Comparison of ENCODE assay signal across 24 mouse cellular contexts in the genomic region with DNA sequence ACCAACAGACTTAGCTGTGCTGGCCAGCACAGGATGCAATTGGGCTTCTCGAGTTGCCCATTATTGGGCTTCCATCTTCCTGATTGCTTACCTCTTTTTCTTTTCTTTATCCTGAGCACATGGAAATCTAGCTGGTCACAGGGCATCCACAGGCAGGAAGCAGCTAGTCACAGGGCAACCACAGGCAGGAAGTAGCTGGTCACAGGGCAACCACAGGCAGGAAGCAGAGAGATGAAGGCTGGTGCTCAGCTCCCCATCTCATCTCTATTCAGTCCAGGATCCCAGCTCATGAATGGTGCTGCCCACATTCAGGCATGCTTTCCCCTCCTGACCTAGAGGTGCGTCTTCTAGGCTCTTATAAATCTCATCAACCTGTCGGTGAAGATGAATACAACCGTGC.
DNase-seq lines count a peak whose midpoint lies in the region; ATAC-seq and TF ChIP-seq lines count a peak whose summit lies in the region.
"Had no signal": no experiment of that assay in that cellular context is flagged by ENCODE, and none has a peak within 500 bp of the region (broad histone marks: within the 10 kb centered on the region; RNA-seq: fewer than 3 reads in every experiment).

No protein-coding gene starts in this region.

- H3K4me1 ChIP-seq in CH12.LX (ENCODE audit: control insufficient read depth in 1 of 2, insufficient read depth in 2 of 2) = peaks cover 6% of the 10 kb centered on the region in 2 experiments; a peak in 3 of 4 replicates
- no peaks in the 10 kb centered on the region for H3K4me1 ChIP-seq in forebrain, embryonic 12.5 days

- no peaks in the 10 kb centered on the region for H3K36me3 ChIP-seq in CH12.LX (replicated peaks in 1 of 2; ENCODE audit: control insufficient read depth in 1 of 2, insufficient read depth in 1 of 2, low read length in 1 of 2)
- no peaks in the 10 kb centered on the region for H3K36me3 ChIP-seq in forebrain, embryonic 12.5 days (replicated peaks)
- H3K36me3 ChIP-seq: forebrain, embryonic 10.5 days; hindbrain, embryonic 10.5 days; hindbrain, embryonic 13.5 days had no signal

- no peak for TF ChIP-seq CTCF in CH12.LX (conservative IDR thresholded peaks at IDR 0.05 in 1 of 2, IDR thresholded peaks at IDR 0.05 in 1 of 2; ENCODE audit: low read depth in 2 of 2, low read length in 2 of 2)

- no peak overlapping the region for H3K27ac ChIP-seq in CH12.LX (ENCODE audit: insufficient read depth, low read depth)
- no peak overlapping the region for H3K27ac ChIP-seq in forebrain, embryonic 12.5 days
- H3K27ac ChIP-seq: forebrain, embryonic 10.5 days; hindbrain, embryonic 10.5 days; hindbrain, embryonic 13.5 days had no signal

- TF ChIP-seq POLR2A in CH12.LX (IDR thresholded peaks at IDR 0.05; ENCODE audit: low read depth, low read length) = no peak

- peaks cover 71% of the 10 kb centered on the region for H3K27me3 ChIP-seq in CH12.LX (replicated peaks)
- no peaks in the 10 kb centered on the region for H3K27me3 ChIP-seq in forebrain, embryonic 12.5 days

- WGBS in forebrain, embryonic 12.5 days = 90% methylated on average over 4 of the region's 4 CpGs

- in situ Hi-C loops in CH12.LX (cut with MboI; ENCODE audit: low pct_ligation_motif_present, low pct_unique_long_range_greater_than_20kb, low sequenced_read_pairs) = no loop called here

- DNase-seq in thymus, postnatal 14 days = peak; percentile 4
- no peak for DNase-seq in thymus, postnatal 36 days
- DNase-seq in CH12.LX (ENCODE audit: extremely low read depth) = no peak
- DNase-seq in embryo, embryonic 11 days = no peak
- no peak for DNase-seq in ovary, postnatal 36 days (ENCODE audit: low spot score)
- DNase-seq: adrenal gland, adult 8-10 months; adrenal gland, postnatal 25 days; cerebellum, adult 18-20 months; cerebellum, adult 9-11 months; cerebellum, postnatal 25 days; forebrain, postnatal 0 days; gastrocnemius, postnatal 25 days; heart, adult 11 months had no signal

- no peak overlapping the region for H3K4me2 ChIP-seq in CH12.LX (ENCODE audit: insufficient read depth, low read depth, poor library complexity, severe bottlenecking)
- H3K4me2 ChIP-seq in forebrain, embryonic 12.5 days = no peak overlapping the region
- H3K4me2 ChIP-seq: heart, embryonic 11.5 days; hindbrain, embryonic 13.5 days had no signal

- dilution Hi-C loops in CH12.LX (cut with MboI; ENCODE audit: extremely low pct_ligation_motif_present, extremely low pct_unique_long_range_greater_than_20kb, low sequenced_read_pairs) = no loop called here

- TF ChIP-seq EP300 in CH12.LX (IDR thresholded peaks at IDR 0.05; ENCODE audit: low read length) = no peak

- peak; percentile 73 for ATAC-seq in granulocyte monocyte progenitor cell, adult 5-6 weeks (replicated peaks; ENCODE audit: poor library complexity, severe bottlenecking)
- peak; percentile 69 for ATAC-seq in megakaryocyte progenitor cell, adult 5-6 weeks (replicated peaks; ENCODE audit: poor library complexity)
- no peak for ATAC-seq in forebrain, embryonic 12.5 days (ENCODE audit: low FRiP score)
- ATAC-seq: forebrain, embryonic 14.5 days; forebrain, postnatal 0 days; hindbrain, embryonic 16.5 days; inflammation-experienced regulatory T-cells, adult 6 months; intestine, embryonic 16.5 days had no signal

- no peak overlapping the region for H3K4me3 ChIP-seq in CH12.LX (replicated peaks in 1 of 3; ENCODE audit: low read depth in 2 of 3, low read length in 2 of 3, poor library complexity in 1 of 3)
- H3K4me3 ChIP-seq in forebrain, embryonic 12.5 days (replicated peaks) = no peak overlapping the region
- H3K4me3 ChIP-seq: forebrain, embryonic 10.5 days; hindbrain, embryonic 10.5 days; hindbrain, embryonic 13.5 days had no signal

- H3K79me2 ChIP-seq in CH12.LX (replicated peaks; ENCODE audit: control insufficient read depth, extremely low read depth, insufficient read depth, poor library complexity, severe bottlenecking) = no peaks in the 10 kb centered on the region

- no peak overlapping the region for H3K9ac ChIP-seq in CH12.LX (ENCODE audit: insufficient read depth, low read depth)
- H3K9ac ChIP-seq in forebrain, embryonic 12.5 days = no peak overlapping the region
- H3K9ac ChIP-seq: forebrain, postnatal 0 days; hindbrain, embryonic 13.5 days had no signal

- no peak for TF ChIP-seq RAD21 in CH12.LX (IDR thresholded peaks at IDR 0.05; ENCODE audit: low read depth, low read length)

- H3K9me3 ChIP-seq in CH12.LX (replicated peaks; ENCODE audit: low read length) = no peaks in the 10 kb centered on the region
- no peaks in the 10 kb centered on the region for H3K9me3 ChIP-seq in forebrain, embryonic 12.5 days
- H3K9me3 ChIP-seq: forebrain, embryonic 10.5 days; hindbrain, embryonic 10.5 days; hindbrain, embryonic 13.5 days had no signal

TF ChIP-seq in CH12.LX, 34 proteins besides CTCF, POLR2A, EP300 and RAD21:
- TF ChIP-seq ELF1 (IDR thresholded peaks at IDR 0.05; ENCODE audit: low read depth, low read length) (peak; percentile 36), ZNF384 (IDR thresholded peaks at IDR 0.05; ENCODE audit: low read depth, low read length) (no peak)
